Mouse (Mus musculus) lung, adult 18-20 months (tissue): ENCODE measurements at regions not wholly inside any gene's neighbourhood (a gene's known extent, or its start where the extent isn't known, plus 50 kb on each side); places are given as distances from the start of the nearest gene placed in this dataset.

Experiments used
- DNase-seq, 2 experiments: peaks; one replicate each; pipeline ENCODE4 v3.0.0; 2022; ENCODE audit warnings: mixed read lengths in 2 of 2

DNA sequence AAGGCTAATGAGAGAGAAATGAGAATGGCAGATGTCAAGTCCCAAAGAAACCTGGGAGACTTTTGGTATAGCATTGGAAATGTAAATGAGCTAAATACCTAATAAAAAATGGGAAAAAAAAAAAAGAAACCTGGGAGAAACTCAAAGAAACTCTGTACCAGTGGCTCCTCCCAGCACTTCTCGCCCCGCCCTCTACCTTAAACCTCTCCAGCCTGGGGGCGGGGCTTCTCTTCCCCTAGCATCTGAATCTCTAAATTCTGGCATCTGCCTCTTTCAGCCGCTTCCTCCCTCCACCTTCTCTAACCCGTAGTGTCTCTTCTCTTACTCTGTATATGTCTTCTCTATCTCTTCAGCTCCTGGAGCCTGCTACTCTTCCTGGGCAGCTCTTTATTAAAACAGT lies 53.2 kb downstream of the Gpr6 start:
- DNase-seq: no peak

DNA sequence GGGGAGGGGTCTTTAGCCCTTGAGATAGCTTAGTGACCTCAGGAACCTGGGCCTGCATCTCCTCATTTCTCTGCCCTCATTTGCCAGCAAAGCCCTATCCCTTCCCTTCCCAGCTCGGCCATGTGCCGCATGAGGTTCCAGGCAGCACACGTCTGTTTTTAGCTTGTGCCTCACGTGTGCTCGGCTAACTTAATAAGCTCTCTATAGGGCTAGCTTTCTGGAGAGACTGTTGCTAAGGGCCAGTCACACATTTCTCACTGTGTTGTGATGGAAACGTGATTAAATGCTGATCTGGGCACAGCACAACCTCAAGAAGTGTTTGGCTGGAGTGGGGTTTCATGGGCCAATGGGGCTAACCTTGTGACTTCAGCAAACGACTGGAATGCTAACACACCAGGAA lies 55.5 kb downstream of the Gpr6 start:
- no peak for DNase-seq

DNA sequence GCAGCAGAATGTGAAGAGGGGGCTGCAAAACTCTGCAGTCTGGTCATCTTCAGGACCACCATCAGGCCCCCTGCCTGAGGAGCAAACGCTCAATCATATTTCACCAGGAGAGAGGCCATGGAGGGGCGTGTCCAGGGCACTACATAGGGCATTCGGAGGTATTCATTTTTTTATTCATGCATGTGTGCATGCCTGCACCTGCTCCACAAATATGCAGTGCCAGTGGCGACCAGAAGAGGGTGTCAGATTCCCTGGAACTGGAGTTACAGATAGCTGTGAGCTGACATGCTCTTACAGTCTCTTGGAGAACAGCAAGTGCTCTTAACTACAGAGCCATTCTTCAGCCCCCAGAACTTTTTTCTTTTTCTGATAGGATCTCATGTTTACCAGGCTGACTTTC lies 56.4 kb downstream of the Gpr6 start:
- DNase-seq: peak; percentile 48 to 56

DNA sequence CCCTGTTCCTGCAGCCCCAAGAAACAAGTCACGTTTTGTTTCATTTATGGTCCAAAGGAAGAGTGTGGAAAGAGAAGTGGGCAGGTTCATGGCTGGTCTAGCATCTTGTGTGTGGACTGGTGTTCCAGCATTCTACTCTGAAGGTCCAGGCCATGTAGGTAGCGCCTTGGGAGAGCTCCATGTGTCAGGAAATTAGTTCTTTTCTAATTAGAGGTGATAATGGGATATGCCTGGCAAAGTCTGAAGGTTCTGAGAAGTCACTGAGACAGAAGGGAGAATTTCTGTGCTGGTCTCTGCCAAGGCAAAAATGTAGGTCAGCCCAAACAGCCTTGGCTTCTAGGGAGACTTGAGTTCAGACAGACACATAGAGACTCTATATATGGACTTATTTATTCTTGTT lies 61.5 kb downstream of the Gpr6 start:
- no peak for DNase-seq

- DNase-seq: no peak
Observed at GRCm38 (mm10) chr10:41007866-41008265, 64.2 kb downstream of the Gpr6 start.

DNA sequence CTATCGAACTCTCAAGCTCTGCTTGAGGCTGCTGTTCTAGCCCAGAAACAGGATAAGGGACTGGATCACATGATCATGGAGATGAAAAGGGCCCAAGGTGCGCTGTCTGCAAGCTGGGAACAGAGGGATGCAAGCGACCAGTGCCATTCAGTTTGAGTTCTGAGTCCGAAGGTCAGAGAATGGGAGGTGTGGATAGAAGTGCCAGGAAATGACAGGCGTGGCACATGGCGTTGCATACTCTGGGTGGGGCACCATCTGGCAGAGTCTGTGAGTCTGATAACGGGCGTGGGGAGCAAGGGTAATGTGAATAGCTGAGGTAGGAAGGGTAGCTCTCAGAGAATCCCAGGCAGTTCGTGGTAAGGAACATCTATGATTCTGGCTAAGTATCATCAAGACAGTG lies 65.5 kb downstream of the Gpr6 start:
- DNase-seq: no peak

- no peak for DNase-seq
Observed at GRCm38 (mm10) chr10:41005776-41006175, 66.3 kb downstream of the Gpr6 start.

DNA sequence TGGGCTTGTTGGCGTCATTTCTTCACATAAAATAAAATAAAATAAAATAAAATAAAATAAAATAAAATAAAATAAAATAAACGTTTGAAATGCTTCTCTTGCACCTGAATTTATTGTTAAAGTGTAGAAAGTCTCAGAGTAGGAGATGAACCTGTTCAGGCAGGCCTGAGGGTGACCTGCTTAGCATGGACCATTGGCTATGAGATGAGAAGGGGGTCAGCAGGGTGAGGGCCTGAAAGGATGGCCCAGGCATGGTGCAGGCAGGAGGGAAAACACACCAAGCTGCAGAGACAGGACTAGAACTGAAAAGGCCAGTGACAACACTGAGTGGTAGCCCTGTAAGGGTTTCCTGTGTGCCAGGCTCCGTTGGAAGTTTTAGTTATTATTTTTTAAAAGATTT lies 67.3 kb downstream of the Gpr6 start:
- DNase-seq: no peak

- DNase-seq: peak; percentile 54 to 76
Observed at GRCm38 (mm10) chr10:41004044-41004689, 67.9 kb downstream of the Gpr6 start.

DNA sequence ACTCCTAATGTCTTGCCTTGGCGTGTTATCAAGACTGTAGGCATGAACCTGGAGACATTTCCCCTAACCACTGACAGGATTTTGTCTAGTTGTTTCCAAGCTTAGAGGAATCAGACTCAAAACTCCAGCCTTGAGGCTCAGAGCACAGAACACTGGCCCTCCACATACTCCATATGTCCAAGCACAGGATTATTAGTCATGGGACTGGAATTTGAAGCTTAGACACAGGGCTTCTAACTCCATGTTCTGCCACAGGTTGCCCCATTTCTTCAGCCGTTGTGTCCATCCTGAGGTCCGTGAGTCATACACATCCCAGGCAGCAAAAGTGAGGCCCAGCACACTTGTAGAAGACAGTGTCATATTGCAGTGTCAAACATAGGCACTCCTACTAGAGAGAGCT lies 68.9 kb downstream of the Gpr6 start:
- no peak for DNase-seq

GRCm38 (mm10) chr10:41000965-41001364 lies 71.1 kb downstream of the Gpr6 start:
- no peak for DNase-seq

DNA sequence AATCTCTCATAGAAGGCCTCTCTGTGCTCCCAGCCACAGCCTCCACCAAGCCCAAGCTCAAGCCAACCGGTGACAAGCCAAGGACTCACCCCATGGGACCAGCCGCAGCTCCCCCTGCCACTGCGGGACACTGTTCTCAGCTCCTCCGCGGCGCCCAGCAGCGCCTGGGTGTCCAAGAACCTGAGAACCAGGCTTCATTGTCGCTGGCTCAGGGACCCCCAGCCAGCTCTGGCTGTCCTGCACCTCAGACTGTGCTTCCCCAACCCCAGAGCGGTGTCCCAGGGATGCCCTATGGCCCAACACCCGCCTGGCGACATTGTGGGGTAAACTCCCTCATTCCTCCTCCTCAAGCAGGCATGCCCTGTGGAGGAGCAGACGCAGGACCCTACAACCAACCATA lies 72.6 kb downstream of the Gpr6 start:
- DNase-seq: no peak

DNA sequence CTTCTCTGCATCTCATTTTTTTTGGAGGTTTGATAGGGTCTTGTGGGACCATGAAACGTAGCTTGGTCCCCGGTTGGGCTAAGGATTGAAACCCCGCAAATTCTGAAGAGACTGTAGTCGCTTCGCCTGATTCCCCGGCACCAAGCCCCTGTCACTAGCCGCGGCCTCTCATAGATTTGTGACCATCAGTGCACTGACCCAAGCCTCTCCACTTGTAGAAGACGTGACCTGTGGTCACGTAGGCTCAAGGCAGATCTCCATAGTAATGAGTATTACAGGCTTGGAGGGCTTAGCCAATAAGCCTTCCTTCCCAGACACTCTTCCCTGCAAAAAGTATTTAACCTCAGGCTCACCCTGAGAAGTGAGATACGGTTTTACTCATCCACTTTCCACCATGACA lies 73.3 kb downstream of the Gpr6 start:
- no peak for DNase-seq

- DNase-seq: no peak
Observed at GRCm38 (mm10) chr10:40998330-40998729, 73.8 kb downstream of the Gpr6 start.

- no peak for DNase-seq
Observed at GRCm38 (mm10) chr10:40997606-40998005, 74.5 kb downstream of the Gpr6 start.
